Mouse (Mus musculus) CH12.LX (cell line): ENCODE data around the gene C1ql4. TPM values are rescaled to one million over a fixed set of nuclear protein-coding genes. Genes with fewer than 3 reads are reported as not detected.

Experiments used
- DNase-seq: peaks from one replicate; pipeline ENCODE4 v3.0.0-alpha.2; 2013; ENCODE audit errors: extremely low read depth
- H3K27ac ChIP-seq: 2 replicates; pipeline ENCODE4 v1.5.1; 2012; ENCODE audit warnings: low read depth, mild to moderate bottlenecking, control low read depth, moderate library complexity; ENCODE audit not compliant: insufficient read depth
- H3K27me3 ChIP-seq: replicated peaks from 2 replicates; pipeline ENCODE3; 2012; ENCODE audit warnings: inconsistent platforms
- H3K36me3 ChIP-seq, 2 experiments: replicated peaks in 1 of 2; 2 replicates each; pipeline versions ENCODE3 to v1.6.1; 2012; ENCODE audit warnings: inconsistent platforms in 1 of 2, low read length in 1 of 2, mild to moderate bottlenecking in 1 of 2, mixed read lengths in 1 of 2, moderate library complexity in 1 of 2; ENCODE audit not compliant: control insufficient read depth in 1 of 2, insufficient read depth in 1 of 2
- H3K4me1 ChIP-seq, 2 experiments: 2 replicates each; pipeline ENCODE4 v1.6.1; 2012; ENCODE audit warnings: inconsistent platforms in 1 of 2, moderate library complexity in 1 of 2; ENCODE audit not compliant: insufficient read depth in 2 of 2, control insufficient read depth in 1 of 2
- H3K4me2 ChIP-seq: 2 replicates; pipeline ENCODE4 v1.6.1; 2012; ENCODE audit warnings: low read depth, mild to moderate bottlenecking, control low read depth; ENCODE audit not compliant: poor library complexity, insufficient read depth, severe bottlenecking
- H3K4me3 ChIP-seq, 3 experiments: fragments of 150-350 bp in 1 of 3; sonication (generic) in 1 of 3; replicated peaks in 1 of 3; 2 replicates each; pipeline versions ENCODE3 to v1.5.1; 2011 to 2012; ENCODE audit warnings: low read depth in 2 of 3, low read length in 2 of 3, mild to moderate bottlenecking in 2 of 3, moderate library complexity in 2 of 3, control low read depth in 1 of 3, improper control_type of control experiment in 1 of 3, inconsistent platforms in 1 of 3, mixed read lengths in 1 of 3; ENCODE audit not compliant: poor library complexity in 1 of 3
- H3K79me2 ChIP-seq: replicated peaks from 2 replicates; pipeline ENCODE4 v1.6.1; 2012; ENCODE audit warnings: mild to moderate bottlenecking, moderate library complexity; ENCODE audit not compliant: control insufficient read depth, poor library complexity, insufficient read depth, severe bottlenecking; ENCODE audit errors: extremely low read depth
- H3K9ac ChIP-seq: 2 replicates; pipeline ENCODE4 v1.6.1; 2012; ENCODE audit warnings: low read depth, mild to moderate bottlenecking, control low read depth, moderate library complexity; ENCODE audit not compliant: insufficient read depth
- H3K9me3 ChIP-seq: replicated peaks from 2 replicates; pipeline ENCODE3; 2012; ENCODE audit warnings: low read length, inconsistent platforms, mixed read lengths
- BHLHE40 ChIP-seq: IDR thresholded peaks from 2 replicates; pipeline ENCODE4 v1.6.1; 2011; ENCODE audit warnings: mild to moderate bottlenecking, low read depth, low read length, improper control_type of control experiment
- CHD1 ChIP-seq: IDR thresholded peaks from 2 replicates; pipeline ENCODE4 v1.6.1; 2012; ENCODE audit warnings: low read depth, low read length, improper control_type of control experiment, inconsistent platforms
- CHD2 ChIP-seq: IDR thresholded peaks from 2 replicates; pipeline ENCODE4 v1.6.1; 2011; ENCODE audit warnings: low read length, improper control_type of control experiment
- CTCF ChIP-seq, 2 experiments: IDR thresholded peaks in 1 of 2; conservative IDR thresholded peaks in 1 of 2; 2 replicates each; pipeline ENCODE4 v1.5.1; 2011 to 2012; ENCODE audit warnings: low read depth in 2 of 2, low read length in 2 of 2, improper control_type of control experiment in 1 of 2, inconsistent platforms in 1 of 2, mild to moderate bottlenecking in 1 of 2, moderate library complexity in 1 of 2
- E2F4 ChIP-seq: IDR thresholded peaks from 2 replicates; pipeline ENCODE4 v1.6.1; 2011; ENCODE audit warnings: low read depth, low read length, improper control_type of control experiment; ENCODE audit not compliant: insufficient replicate concordance
- ELF1 ChIP-seq: IDR thresholded peaks from 2 replicates; pipeline ENCODE4 v1.6.1; 2014; ENCODE audit warnings: low read depth, mild to moderate bottlenecking, inconsistent platforms, low read length, improper control_type of control experiment
- EP300 ChIP-seq: IDR thresholded peaks from 2 replicates; pipeline ENCODE4 v1.6.1; 2011; ENCODE audit warnings: low read length, improper control_type of control experiment
- ETS1 ChIP-seq: conservative IDR thresholded peaks from 2 replicates; pipeline ENCODE4 v1.6.1; 2012; ENCODE audit warnings: low read depth, mild to moderate bottlenecking, inconsistent platforms, low read length, improper control_type of control experiment, moderate library complexity
- GABPA ChIP-seq: IDR thresholded peaks from 2 replicates; pipeline ENCODE4 v1.6.1; 2012; ENCODE audit warnings: low read depth, low read length, improper control_type of control experiment, inconsistent platforms; ENCODE audit not compliant: insufficient replicate concordance
- HCFC1 ChIP-seq: IDR thresholded peaks from 2 replicates; pipeline ENCODE4 v1.6.1; 2012; ENCODE audit warnings: low read depth, mild to moderate bottlenecking, inconsistent platforms, low read length, improper control_type of control experiment
- IRF4 ChIP-seq: IDR thresholded peaks from 2 replicates; pipeline ENCODE4 v1.6.1; 2014; ENCODE audit warnings: low read depth, mild to moderate bottlenecking, inconsistent platforms, low read length, improper control_type of control experiment
- JUN ChIP-seq: IDR thresholded peaks from 2 replicates; pipeline ENCODE4 v1.6.1; 2011; ENCODE audit warnings: low read depth, mild to moderate bottlenecking, low read length, improper control_type of control experiment, moderate library complexity; ENCODE audit not compliant: insufficient read depth
- JUND ChIP-seq: conservative IDR thresholded peaks from 2 replicates; pipeline ENCODE4 v1.6.1; 2011; ENCODE audit warnings: low read depth, low read length, improper control_type of control experiment
- KAT2A ChIP-seq: IDR thresholded peaks from 2 replicates; pipeline ENCODE4 v1.6.1; 2012; ENCODE audit warnings: low read length, improper control_type of control experiment, inconsistent platforms; ENCODE audit not compliant: insufficient replicate concordance
- MAFK ChIP-seq: IDR thresholded peaks from 2 replicates; pipeline ENCODE4 v1.6.1; 2011; ENCODE audit warnings: low read length, improper control_type of control experiment; ENCODE audit not compliant: insufficient replicate concordance
- MAX ChIP-seq: IDR thresholded peaks from 2 replicates; pipeline ENCODE4 v1.6.1; 2011; ENCODE audit warnings: low read length, improper control_type of control experiment
- MAZ ChIP-seq: IDR thresholded peaks from 2 replicates; pipeline ENCODE4 v1.6.1; 2012; ENCODE audit warnings: low read depth, mild to moderate bottlenecking, inconsistent platforms, low read length, improper control_type of control experiment, moderate library complexity
- MEF2A ChIP-seq: IDR thresholded peaks from 2 replicates; pipeline ENCODE4 v1.6.1; 2014; ENCODE audit warnings: low read depth, mild to moderate bottlenecking, inconsistent platforms, low read length, improper control_type of control experiment, borderline replicate concordance
- MXI1 ChIP-seq: IDR thresholded peaks from 2 replicates; pipeline ENCODE4 v1.6.1; 2011; ENCODE audit warnings: mild to moderate bottlenecking, low read depth, low read length, improper control_type of control experiment
- MYC ChIP-seq: IDR thresholded peaks from 2 replicates; pipeline ENCODE4 v1.6.1; 2011; ENCODE audit warnings: low read depth, mild to moderate bottlenecking, improper control_type of control experiment, low read length
- NELFE ChIP-seq: IDR thresholded peaks from 2 replicates; pipeline ENCODE4 v1.6.1; 2011; ENCODE audit warnings: low read depth, low read length, improper control_type of control experiment
- NRF1 ChIP-seq: IDR thresholded peaks from 2 replicates; pipeline ENCODE4 v1.6.1; 2014; ENCODE audit warnings: low read depth, mild to moderate bottlenecking, inconsistent platforms, low read length, improper control_type of control experiment, moderate library complexity
- PAX5 ChIP-seq: IDR thresholded peaks from 2 replicates; pipeline ENCODE4 v1.6.1; 2012; ENCODE audit warnings: low read length, inconsistent platforms, mixed read lengths
- POLR2A ChIP-seq: IDR thresholded peaks from 2 replicates; pipeline ENCODE4 v1.6.1; 2011; ENCODE audit warnings: low read depth, mild to moderate bottlenecking, improper control_type of control experiment, low read length
- POLR2AphosphoS2 ChIP-seq: IDR thresholded peaks from 2 replicates; pipeline ENCODE4 v1.6.1; 2011; ENCODE audit warnings: low read depth, low read length, improper control_type of control experiment
- RAD21 ChIP-seq: IDR thresholded peaks from 2 replicates; pipeline ENCODE4 v1.6.1; 2011; ENCODE audit warnings: low read depth, mild to moderate bottlenecking, low read length, improper control_type of control experiment, moderate library complexity
- RCOR1 ChIP-seq: conservative IDR thresholded peaks from 2 replicates; pipeline ENCODE4 v1.6.1; 2012; ENCODE audit warnings: low read depth, mild to moderate bottlenecking, inconsistent platforms, low read length, improper control_type of control experiment
- SIN3A ChIP-seq: IDR thresholded peaks from 2 replicates; pipeline ENCODE4 v1.6.1; 2012; ENCODE audit warnings: low read length, improper control_type of control experiment, inconsistent platforms
- SMC3 ChIP-seq: IDR thresholded peaks from 2 replicates; pipeline ENCODE4 v1.6.1; 2011; ENCODE audit warnings: low read depth, low read length, improper control_type of control experiment
- TBP ChIP-seq: conservative IDR thresholded peaks from 2 replicates; pipeline ENCODE4 v1.6.1; 2011; ENCODE audit warnings: low read depth, low read length, improper control_type of control experiment
- TCF12 ChIP-seq: IDR thresholded peaks from 2 replicates; pipeline ENCODE4 v1.6.1; 2014; ENCODE audit warnings: low read depth, mild to moderate bottlenecking, inconsistent platforms, low read length, improper control_type of control experiment
- UBTF ChIP-seq: IDR thresholded peaks from 2 replicates; pipeline ENCODE4 v1.6.1; 2012; ENCODE audit warnings: low read depth, mild to moderate bottlenecking, inconsistent platforms, low read length, improper control_type of control experiment, moderate library complexity
- USF1 ChIP-seq: IDR thresholded peaks from 2 replicates; pipeline ENCODE4 v1.6.1; 2014; ENCODE audit warnings: low read depth, mild to moderate bottlenecking, inconsistent platforms, low read length, improper control_type of control experiment
- USF2 ChIP-seq: conservative IDR thresholded peaks from 2 replicates; pipeline ENCODE4 v1.6.1; 2011; ENCODE audit warnings: low read depth, low read length, improper control_type of control experiment
- ZC3H11A ChIP-seq: IDR thresholded peaks from 2 replicates; pipeline ENCODE4 v1.6.1; 2012; ENCODE audit warnings: low read depth, mild to moderate bottlenecking, inconsistent platforms, low read length, improper control_type of control experiment
- ZKSCAN1 ChIP-seq: IDR thresholded peaks from 2 replicates; pipeline ENCODE4 v1.6.1; 2012; ENCODE audit warnings: low read depth, inconsistent platforms, low read length, improper control_type of control experiment, borderline replicate concordance
- ZMIZ1 ChIP-seq: IDR thresholded peaks from 2 replicates; pipeline ENCODE4 v1.6.1; 2012; ENCODE audit warnings: low read depth, mild to moderate bottlenecking, inconsistent platforms, low read length, improper control_type of control experiment
- ZNF384 ChIP-seq: IDR thresholded peaks from 2 replicates; pipeline ENCODE4 v1.6.1; 2012; ENCODE audit warnings: low read depth, low read length, improper control_type of control experiment, inconsistent platforms
- dilution Hi-C: fragments of 300-500 bp; cut with MboI; formaldehyde crosslinking; loops from 2 replicates; pipeline ENCODE4 v1.14.3; 2020; ENCODE audit warnings: low sequenced_read_pairs; ENCODE audit not compliant: extremely low pct_unique_long_range_greater_than_20kb, extremely low pct_ligation_motif_present
- in situ Hi-C: fragments of 300-500 bp; cut with MboI; formaldehyde crosslinking; loops from 3 replicates; pipeline ENCODE4 v1.14.3; 2019; ENCODE audit warnings: low sequenced_read_pairs, low pct_ligation_motif_present, low pct_unique_long_range_greater_than_20kb, mixed read lengths
- polyA plus RNA-seq: library from polyadenylated mRNA; unstranded; fragments of >175 nt; gene quantifications from 2 replicates; pipeline ENCODE4 v1.2.1, GENCODE M21; 2012; ENCODE audit warnings: low read depth; ENCODE audit not compliant: insufficient read length
- total RNA-seq, 2 experiments: library from RNA; depleted of rRNA; stranded (reverse); fragments of 300-350 nt in 1 of 2; fragments of >200 nt in 1 of 2; gene quantifications; 2 replicates each; pipeline ENCODE4 v1.2.3; 2012 to 2014

Gene C1ql4
- total and polyA plus RNA-seq, 3 experiments, result not detected

DNA sequence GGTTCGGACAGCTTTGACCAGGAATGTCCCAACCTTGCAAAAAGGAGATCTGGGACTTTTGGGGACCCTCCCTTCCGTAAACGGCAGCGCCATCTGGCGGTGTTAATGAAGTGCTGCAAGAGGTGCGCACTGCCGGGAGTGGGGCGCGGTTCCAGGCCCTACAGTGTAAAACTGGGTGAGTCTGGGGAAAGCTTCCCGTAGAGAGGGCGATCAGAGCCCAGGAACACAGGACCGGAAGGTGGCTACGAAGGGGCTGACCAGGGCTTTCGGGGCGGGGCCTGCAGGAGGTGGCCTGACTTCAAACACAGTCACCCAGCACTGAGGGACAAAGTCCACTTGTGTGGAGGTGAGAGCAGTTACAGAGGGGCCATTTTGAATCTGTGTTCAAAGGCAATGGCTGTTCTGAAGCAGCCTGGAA lies 11.5 kb upstream of the C1ql4 start:
- peak overlapping the region; percentile 55 for H3K9ac ChIP-seq
- H3K27me3 ChIP-seq, result no peaks in the 10 kb centered on the region
- dilution Hi-C loops, result no loop called here
- peak overlapping the region; percentile 35 for H3K27ac ChIP-seq
- TF ChIP-seq SMC3 (peak; percentile 78), EP300 (no peak), CTCF (conservative IDR thresholded peaks at IDR 0.05 in 1 of 2, IDR thresholded peaks at IDR 0.05 in 1 of 2; ENCODE audit: low read depth in 2 of 2, low read length in 2 of 2) (peak; percentile 76 to 89), NELFE (no peak), ETS1 (no peak), MEF2A (no peak), JUN (no peak), USF1 (no peak), ZC3H11A (no peak), IRF4 (0 out of 2 replicates have a peak, but pooled peaks have one; percentile 40), MAZ (no peak), ELF1 (peak; percentile 80), TCF12 (peak; percentile 50; the same call in 1 of the 2 replicates), SIN3A (no peak), RAD21 (peak; percentile 62), ZKSCAN1 (no peak), POLR2AphosphoS2 (no peak), PAX5 (no peak), CHD2 (no peak), ZMIZ1 (no peak), POLR2A (peak; percentile 55), RCOR1 (no peak), MXI1 (peak; percentile 62; the same call in 1 of the 2 replicates), USF2 (no peak), MAFK (no peak), MYC (no peak), BHLHE40 (no peak), HCFC1 (no peak), E2F4 (no peak), KAT2A (no peak), TBP (peak; percentile 67), UBTF (no peak), GABPA (no peak), MAX (no peak), CHD1 (no peak), JUND (no peak), NRF1 (no peak), ZNF384 (no peak)
- TF ChIP-seq, all 38 proteins: peak for 9
- H3K36me3 ChIP-seq, result peaks cover 0 to 16% of the 10 kb centered on the region in 2 experiments
- peak; percentile 74 for DNase-seq
- H3K4me2 ChIP-seq, result peak overlapping the region; percentile 60
- peaks cover 0 to 20% of the 10 kb centered on the region in 2 experiments; a peak in 2 of 4 replicates for H3K4me1 ChIP-seq
- in situ Hi-C loops, result no loop called here
- H3K79me2 ChIP-seq, result no peaks in the 10 kb centered on the region
- peak overlapping the region; percentile 44 to 64 (median 55) for H3K4me3 ChIP-seq
- peaks cover 3% of the 10 kb centered on the region for H3K9me3 ChIP-seq
